Mouse (Mus musculus): ENCODE measurements around the gene Gm14226. TPM values are rescaled to one million over a fixed set of nuclear protein-coding genes. Genes with fewer than 3 reads are reported as not detected.
"Not testable (repeated sequence)": the region's sequence is repeated elsewhere in the genome, so short reads cannot be mapped to it uniquely, and the experiment has no call there.

Gene Gm14226
- polyA plus RNA-seq, 1 experiment from 2014 or later: 5.7 TPM

- Histone ChIP-seq H3K36me3 (ENCODE audit: control insufficient read depth, insufficient read depth, low read length) (no peaks in the 10 kb centered on the region), H3K4me2 (ENCODE audit: low read length) (no peak overlapping the region), H3K9ac (ENCODE audit: low read length) (no peak overlapping the region), H3K27ac (ENCODE audit: low read depth) (no peak overlapping the region), H3K4me1 (replicated peaks; ENCODE audit: control insufficient read depth, insufficient read depth, low read length) (peaks cover 16% of the 10 kb centered on the region; the same call in 1 of the 2 replicates), H3K9me3 (ENCODE audit: control insufficient read depth, low read length) (no peaks in the 10 kb centered on the region), H3K4me3 (ENCODE audit: low read depth, low read length) (no peak overlapping the region), H3K27me3 (replicated peaks; ENCODE audit: control insufficient read depth, insufficient read depth, low read length) (no peaks in the 10 kb centered on the region)
- no peak for ATAC-seq (replicated peaks; ENCODE audit: low FRiP score, low TSS enrichment, low read depth)
- no peak for DNase-seq (ENCODE audit: low spot score)
- 70% methylated on average over 2 of the region's 2 CpGs for WGBS
Observed at GRCm38 (mm10) chr2:155052681-155053080, 34.6 kb downstream of the Gm14226 start.

GRCm38 (mm10) chr2:155053512-155053911 is 35.4 kb downstream of the Gm14226 start:
- not testable (repeated sequence) for H3K9ac ChIP-seq (ENCODE audit: low read length); H3K4me3 ChIP-seq (ENCODE audit: low read depth, low read length); H3K27ac ChIP-seq (ENCODE audit: low read depth); H3K4me2 ChIP-seq (ENCODE audit: low read length); H3K27me3 ChIP-seq (replicated peaks; ENCODE audit: control insufficient read depth, insufficient read depth, low read length); DNase-seq (ENCODE audit: low spot score); H3K9me3 ChIP-seq (ENCODE audit: control insufficient read depth, low read length); ATAC-seq (replicated peaks; ENCODE audit: low FRiP score, low TSS enrichment, low read depth); H3K36me3 ChIP-seq (ENCODE audit: control insufficient read depth, insufficient read depth, low read length)
- peaks cover 16% of the 10 kb centered on the region; the same call in 1 of the 2 replicates for H3K4me1 ChIP-seq (replicated peaks; ENCODE audit: control insufficient read depth, insufficient read depth, low read length)
- 91% methylated on average over 8 of the region's 8 CpGs for WGBS

GRCm38 (mm10) chr2:155054672-155055071 is 36.6 kb downstream of the Gm14226 start:
- ATAC-seq (replicated peaks; ENCODE audit: low FRiP score, low TSS enrichment, low read depth): no peak
- peaks cover 9% of the 10 kb centered on the region for H3K36me3 ChIP-seq (ENCODE audit: control insufficient read depth, insufficient read depth, low read length)
- no peaks in the 10 kb centered on the region for H3K9me3 ChIP-seq (ENCODE audit: control insufficient read depth, low read length)
- H3K9ac ChIP-seq (ENCODE audit: low read length): no peak overlapping the region
- no peak overlapping the region for H3K27ac ChIP-seq (ENCODE audit: low read depth)
- H3K4me3 ChIP-seq (ENCODE audit: low read depth, low read length): no peak overlapping the region
- 80% methylated on average over 3 of the region's 3 CpGs for WGBS
- DNase-seq (ENCODE audit: low spot score): no peak
- H3K4me2 ChIP-seq (ENCODE audit: low read length): no peak overlapping the region
- H3K4me1 ChIP-seq (replicated peaks; ENCODE audit: control insufficient read depth, insufficient read depth, low read length): peaks cover 16% of the 10 kb centered on the region; the same call in 1 of the 2 replicates
- no peaks in the 10 kb centered on the region for H3K27me3 ChIP-seq (replicated peaks; ENCODE audit: control insufficient read depth, insufficient read depth, low read length)

GRCm38 (mm10) chr2:155056076-155056578 is 38.1 kb downstream of the Gm14226 start:
- ATAC-seq (replicated peaks; ENCODE audit: low FRiP score, low TSS enrichment, low read depth) (peak; percentile 59; the same call in 1 of the 2 replicates), DNase-seq (ENCODE audit: low spot score) (no peak)
- Histone ChIP-seq H3K9ac (ENCODE audit: low read length) (no peak overlapping the region), H3K4me2 (ENCODE audit: low read length) (no peak overlapping the region), H3K9me3 (ENCODE audit: control insufficient read depth, low read length) (no peaks in the 10 kb centered on the region), H3K4me1 (replicated peaks; ENCODE audit: control insufficient read depth, insufficient read depth, low read length) (peaks cover 9% of the 10 kb centered on the region; the same call in 1 of the 2 replicates), H3K27ac (ENCODE audit: low read depth) (peak overlapping the region; percentile 29; the same call in 1 of the 2 replicates), H3K27me3 (replicated peaks; ENCODE audit: control insufficient read depth, insufficient read depth, low read length) (no peaks in the 10 kb centered on the region), H3K4me3 (ENCODE audit: low read depth, low read length) (no peak overlapping the region), H3K36me3 (ENCODE audit: control insufficient read depth, insufficient read depth, low read length) (peaks cover 16% of the 10 kb centered on the region)
- 62% methylated on average over 5 of the region's 5 CpGs for WGBS

- no peaks in the 10 kb centered on the region for H3K9me3 ChIP-seq (ENCODE audit: control insufficient read depth, low read length)
- WGBS: 56% methylated on average over 1 of the region's 1 CpGs
- DNase-seq (ENCODE audit: low spot score): no peak
- no peak overlapping the region for H3K9ac ChIP-seq (ENCODE audit: low read length)
- no peak overlapping the region for H3K27ac ChIP-seq (ENCODE audit: low read depth)
- no peak for ATAC-seq (replicated peaks; ENCODE audit: low FRiP score, low TSS enrichment, low read depth)
- H3K27me3 ChIP-seq (replicated peaks; ENCODE audit: control insufficient read depth, insufficient read depth, low read length): no peaks in the 10 kb centered on the region
- no peak overlapping the region for H3K4me2 ChIP-seq (ENCODE audit: low read length)
- no peaks in the 10 kb centered on the region; the same call in 1 of the 2 replicates for H3K4me1 ChIP-seq (replicated peaks; ENCODE audit: control insufficient read depth, insufficient read depth, low read length)
- no peak overlapping the region for H3K4me3 ChIP-seq (ENCODE audit: low read depth, low read length)
- peaks cover 29% of the 10 kb centered on the region for H3K36me3 ChIP-seq (ENCODE audit: control insufficient read depth, insufficient read depth, low read length)
Observed at GRCm38 (mm10) chr2:155057361-155057760, 39.3 kb downstream of the Gm14226 start.

- Histone ChIP-seq H3K27me3 (replicated peaks; ENCODE audit: control insufficient read depth, insufficient read depth, low read length) (no peaks in the 10 kb centered on the region), H3K9ac (ENCODE audit: low read length) (no peak overlapping the region), H3K4me3 (ENCODE audit: low read depth, low read length) (no peak overlapping the region), H3K4me2 (ENCODE audit: low read length) (no peak overlapping the region), H3K9me3 (ENCODE audit: control insufficient read depth, low read length) (no peaks in the 10 kb centered on the region), H3K27ac (ENCODE audit: low read depth) (no peak overlapping the region), H3K36me3 (ENCODE audit: control insufficient read depth, insufficient read depth, low read length) (peaks cover 26% of the 10 kb centered on the region), H3K4me1 (replicated peaks; ENCODE audit: control insufficient read depth, insufficient read depth, low read length) (peaks cover 11% of the 10 kb centered on the region)
- 88% methylated on average over 9 of the region's 9 CpGs for WGBS
- DNase-seq (ENCODE audit: low spot score): no peak
- no peak for ATAC-seq (replicated peaks; ENCODE audit: low FRiP score, low TSS enrichment, low read depth)
Observed at GRCm38 (mm10) chr2:155071027-155071426, 53.0 kb downstream of the Gm14226 start.

GRCm38 (mm10) chr2:155072353-155073145 is 54.5 kb downstream of the Gm14226 start:
- H3K4me3 ChIP-seq (ENCODE audit: low read depth, low read length): peak overlapping the region; percentile 47; the same call in 1 of the 2 replicates

GRCm38 (mm10) chr2:155073347-155073746 is 55.3 kb downstream of the Gm14226 start:
- H3K4me1 ChIP-seq (replicated peaks; ENCODE audit: control insufficient read depth, insufficient read depth, low read length): peaks cover 11% of the 10 kb centered on the region
- no peaks in the 10 kb centered on the region for H3K27me3 ChIP-seq (replicated peaks; ENCODE audit: control insufficient read depth, insufficient read depth, low read length)
- DNase-seq (ENCODE audit: low spot score): no peak
- WGBS: 19% methylated on average over 3 of the region's 3 CpGs
- H3K4me2 ChIP-seq (ENCODE audit: low read length): peak overlapping the region; percentile 79
- no peaks in the 10 kb centered on the region for H3K9me3 ChIP-seq (ENCODE audit: control insufficient read depth, low read length)
- H3K9ac ChIP-seq (ENCODE audit: low read length): peak overlapping the region; percentile 65
- no peak for ATAC-seq (replicated peaks; ENCODE audit: low FRiP score, low TSS enrichment, low read depth)
- H3K4me3 ChIP-seq (ENCODE audit: low read depth, low read length): peak overlapping the region; percentile 47
- peak overlapping the region; percentile 83 for H3K27ac ChIP-seq (ENCODE audit: low read depth)
- peaks cover 4% of the 10 kb centered on the region for H3K36me3 ChIP-seq (ENCODE audit: control insufficient read depth, insufficient read depth, low read length)

More at GRCm38 (mm10) chr2:155072353-155073145, 54.5 kb downstream of the Gm14226 start:
- Histone ChIP-seq H3K4me2 (ENCODE audit: low read length) (peak overlapping the region; percentile 79), H3K9ac (ENCODE audit: low read length) (no peak overlapping the region), H3K27me3 (replicated peaks; ENCODE audit: control insufficient read depth, insufficient read depth, low read length) (no peaks in the 10 kb centered on the region), H3K9me3 (ENCODE audit: control insufficient read depth, low read length) (no peaks in the 10 kb centered on the region), H3K4me1 (replicated peaks; ENCODE audit: control insufficient read depth, insufficient read depth, low read length) (peaks cover 11% of the 10 kb centered on the region), H3K27ac (ENCODE audit: low read depth) (no peak overlapping the region), H3K36me3 (ENCODE audit: control insufficient read depth, insufficient read depth, low read length) (peaks cover 12% of the 10 kb centered on the region)
- DNase-seq (ENCODE audit: low spot score): no peak
- 85% methylated on average over 8 of the region's 8 CpGs for WGBS
- ATAC-seq (replicated peaks; ENCODE audit: low FRiP score, low TSS enrichment, low read depth): no peak
